ENCODE assay signal across 17 mouse cellular contexts in genomic region chr3:26853557-26853956, GRCm38 (mm10).
"Had no signal": no experiment of that assay in that cellular context is flagged by ENCODE, and none has a peak within 500 bp of the region (broad histone marks: within the 10 kb centered on the region; RNA-seq: fewer than 3 reads in every experiment).

No protein-coding gene starts in this region.

- ATAC-seq: liver, embryonic 12.5 days; liver, postnatal 0 days; lung, postnatal 0 days; midbrain, embryonic 13.5 days; midbrain, embryonic 15.5 days; midbrain, embryonic 16.5 days had no signal

- DNase-seq: left cerebral cortex, postnatal 4 days; liver; liver, embryonic 13.5 days; liver, postnatal 0 days; lung, adult 18-20 months; lung, adult 2 months; lung, embryonic 14.5 days; lung, postnatal 10 days; lung, postnatal 14 days; lung, postnatal 36 days; lung, postnatal 4 days; midbrain, embryonic 14.5 days had no signal
